Mouse (Mus musculus) midbrain, embryonic 13.5 days (tissue): ENCODE data around the gene Akr1c6. TPM values are rescaled to one million over a fixed set of nuclear protein-coding genes. Genes with fewer than 3 reads are reported as not detected.

ENCODE experiments used
- ATAC-seq: fragments of 200-750 bp; cut with Nextera tagmentation; 2 replicates; pipeline ENCODE4 v1.8.0; 2017; ENCODE audit warnings: mild to moderate bottlenecking, moderate TSS enrichment, moderate library complexity
- H3K27ac ChIP-seq: fragments of 300-500 bp; sonication (generic); 2 replicates; pipeline ENCODE4 v1.5.1; 2015; ENCODE audit warnings: inconsistent platforms, mild to moderate bottlenecking, moderate library complexity
- H3K27me3 ChIP-seq: fragments of 300-500 bp; sonication (generic); 2 replicates; pipeline ENCODE4 v1.6.1; 2015; ENCODE audit warnings: mild to moderate bottlenecking, inconsistent platforms
- H3K36me3 ChIP-seq: fragments of 300-500 bp; sonication (generic); 2 replicates; pipeline ENCODE4 v1.6.1; 2015; ENCODE audit warnings: mild to moderate bottlenecking, inconsistent platforms
- H3K4me1 ChIP-seq: fragments of 300-500 bp; sonication (generic); replicated peaks from 2 replicates; pipeline ENCODE4 v1.6.1; 2015; ENCODE audit warnings: inconsistent platforms
- H3K4me2 ChIP-seq: fragments of 300-500 bp; sonication (generic); replicated peaks from 2 replicates; pipeline ENCODE4 v1.6.1; 2015; ENCODE audit warnings: moderate library complexity, mild to moderate bottlenecking, inconsistent platforms
- H3K4me3 ChIP-seq: fragments of 300-500 bp; sonication (generic); replicated peaks from 2 replicates; pipeline ENCODE4 v1.5.1; 2015; ENCODE audit warnings: mild to moderate bottlenecking, inconsistent platforms
- H3K9ac ChIP-seq: fragments of 300-500 bp; sonication (generic); replicated peaks from 2 replicates; pipeline ENCODE4 v1.6.1; 2015; ENCODE audit warnings: mild to moderate bottlenecking, inconsistent platforms
- H3K9me3 ChIP-seq: fragments of 300-500 bp; sonication (generic); 2 replicates; pipeline ENCODE4 v1.6.1; 2016; ENCODE audit warnings: mild to moderate bottlenecking, inconsistent platforms
- WGBS: fragments of 180-500 bp; shearing (Covaris S2); methylation state at CpG from one replicate; pipeline ENCODE4 v1.1.7; 2015; 5-methylcytosine and 5-hydroxymethylcytosine counted together
- polyA plus RNA-seq: library from polyadenylated mRNA; unstranded; fragments of >200 nt; fragmentation: Nextera tagmentation; extraction: Ambion mirVana; gene quantifications from 2 replicates; pipeline ENCODE4 v1.2.1, GENCODE M21; 2015

Gene Akr1c6
- polyA plus RNA-seq, 1 experiment from 2014 or later = not detected

GRCm38 (mm10) chr13:4467896-4468295 lies 33.8 kb downstream of the Akr1c6 start:
- Histone ChIP-seq H3K27ac (no peak overlapping the region), H3K36me3 (no peaks in the 10 kb centered on the region), H3K9ac (no peak overlapping the region), H3K9me3 (no peaks in the 10 kb centered on the region), H3K4me3 (no peak overlapping the region), H3K4me1 (no peaks in the 10 kb centered on the region), H3K4me2 (no peak overlapping the region), H3K27me3 (no peaks in the 10 kb centered on the region)
- ATAC-seq = no peak
- WGBS = 81% methylated on average over 1 of the region's 1 CpGs

Other genes with a start within 250 kb of the Akr1c6 start
- 1.3 and 1.6 TPM in 2 replicates for gene Akr1c13, start 243.2 kb upstream of the Akr1c6 start, polyA plus RNA-seq
- gene Akr1c19, start 205.6 kb upstream of the Akr1c6 start, polyA plus RNA-seq = 3.5 and 4.2 TPM in 2 replicates
- gene Akr1c12, start 154.9 kb upstream of the Akr1c6 start, polyA plus RNA-seq = not detected in 2 replicates
- gene Akr1c20, start 89.0 kb downstream of the Akr1c6 start, polyA plus RNA-seq = not detected in 2 replicates
- gene Akr1c21, start 139.8 kb downstream of the Akr1c6 start, polyA plus RNA-seq = 0.13 TPM in 1 of 2 replicates, not detected in the other
- 40.8 and 54.2 TPM in 2 replicates for gene Akr1e1, start 174.9 kb downstream of the Akr1c6 start, polyA plus RNA-seq